Mouse (Mus musculus) limb, embryonic 15.5 days (tissue): ENCODE data around the gene Gsta3. TPM values are rescaled to one million over a fixed set of nuclear protein-coding genes. Genes with fewer than 3 reads are reported as not detected.

ENCODE experiments used
- ATAC-seq: fragments of 200-750 bp; cut with Nextera tagmentation; 2 replicates; pipeline ENCODE4 v1.8.0; 2017; ENCODE audit warnings: low read depth, moderate TSS enrichment; ENCODE audit not compliant: insufficient number of reproducible peaks, low FRiP score, low TSS enrichment
- H3K27ac ChIP-seq: fragments of 300-500 bp; sonication (generic); 2 replicates; pipeline ENCODE4 v1.5.1; 2015; ENCODE audit warnings: moderate library complexity, mild to moderate bottlenecking, inconsistent platforms
- H3K27me3 ChIP-seq: fragments of 300-500 bp; sonication (generic); 2 replicates; pipeline ENCODE4 v1.6.1; 2015; ENCODE audit warnings: inconsistent platforms
- H3K36me3 ChIP-seq: fragments of 300-500 bp; sonication (generic); 2 replicates; pipeline ENCODE4 v1.6.1; 2015; ENCODE audit warnings: inconsistent platforms
- H3K4me1 ChIP-seq: fragments of 300-500 bp; sonication (generic); 2 replicates; pipeline ENCODE4 v1.6.1; 2015; ENCODE audit warnings: inconsistent platforms
- H3K4me2 ChIP-seq: fragments of 300-500 bp; sonication (generic); 2 replicates; pipeline ENCODE4 v1.6.1; 2015; ENCODE audit warnings: mild to moderate bottlenecking, inconsistent platforms
- H3K4me3 ChIP-seq: fragments of 300-500 bp; sonication (generic); 2 replicates; pipeline ENCODE4 v1.5.1; 2015; ENCODE audit warnings: mild to moderate bottlenecking, inconsistent platforms
- H3K9ac ChIP-seq: fragments of 300-500 bp; sonication (generic); 2 replicates; pipeline ENCODE4 v1.6.1; 2015; ENCODE audit warnings: inconsistent platforms
- H3K9me3 ChIP-seq: fragments of 300-500 bp; sonication (generic); 2 replicates; pipeline ENCODE4 v1.6.1; 2016; ENCODE audit warnings: inconsistent platforms
- WGBS: fragments of 180-500 bp; shearing (Covaris S2); methylation state at CpG from one replicate; pipeline ENCODE4 v1.1.7; 2015; 5-methylcytosine and 5-hydroxymethylcytosine counted together
- polyA plus RNA-seq: library from polyadenylated mRNA; unstranded; fragments of >200 nt; fragmentation: Nextera tagmentation; extraction: Ambion mirVana; gene quantifications from 2 replicates; pipeline ENCODE4 v1.2.1, GENCODE M21; 2015

The Gsta3 gene
- polyA plus RNA-seq, 1 experiment from 2014 or later = 4.0 TPM

DNA sequence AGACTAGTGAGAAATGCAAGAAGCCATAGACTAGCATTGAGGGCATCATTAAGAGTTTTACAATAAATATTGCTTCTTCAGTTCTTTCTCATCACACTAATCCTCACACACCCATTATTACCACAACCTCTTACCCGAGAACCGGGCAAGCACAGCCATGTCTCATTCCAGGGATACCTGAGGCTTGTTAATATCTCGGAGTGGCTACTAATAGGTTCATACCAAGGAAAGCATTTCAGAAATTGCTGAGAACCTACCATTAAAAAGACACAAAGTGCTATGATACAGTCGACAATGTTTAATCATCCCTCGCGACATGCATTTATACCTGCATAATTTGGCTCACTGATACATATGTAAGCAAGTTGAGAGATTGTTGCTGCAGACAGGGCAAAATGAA is 5.0 kb upstream of the Gsta3 start:
- 63% methylated on average over 6 of the region's 6 CpGs for WGBS
- H3K4me1 ChIP-seq = no peaks in the 10 kb centered on the region
- no peak overlapping the region for H3K4me3 ChIP-seq
- no peaks in the 10 kb centered on the region for H3K9me3 ChIP-seq
- no peak overlapping the region for H3K27ac ChIP-seq
- ATAC-seq = no peak
- H3K9ac ChIP-seq = no peak overlapping the region
- H3K4me2 ChIP-seq = no peak overlapping the region
- H3K27me3 ChIP-seq = no peaks in the 10 kb centered on the region
- H3K36me3 ChIP-seq = no peaks in the 10 kb centered on the region

GRCm38 (mm10) chr1:21241096-21241495 is 707 bp downstream of the Gsta3 start:
- no peak overlapping the region for H3K9ac ChIP-seq
- no peaks in the 10 kb centered on the region for H3K9me3 ChIP-seq
- no peaks in the 10 kb centered on the region for H3K4me1 ChIP-seq
- no peak overlapping the region for H3K4me3 ChIP-seq
- no peak for ATAC-seq
- WGBS = 81% methylated on average over 1 of the region's 1 CpGs
- no peaks in the 10 kb centered on the region for H3K36me3 ChIP-seq
- no peaks in the 10 kb centered on the region for H3K27me3 ChIP-seq
- H3K4me2 ChIP-seq = no peak overlapping the region
- no peak overlapping the region for H3K27ac ChIP-seq

- no peaks in the 10 kb centered on the region for H3K36me3 ChIP-seq
- no peak overlapping the region for H3K27ac ChIP-seq
- H3K27me3 ChIP-seq = no peaks in the 10 kb centered on the region
- 66% methylated on average over 4 of the region's 4 CpGs for WGBS
- no peaks in the 10 kb centered on the region for H3K4me1 ChIP-seq
- no peak overlapping the region for H3K4me3 ChIP-seq
- H3K9me3 ChIP-seq = no peaks in the 10 kb centered on the region
- ATAC-seq = no peak
- H3K9ac ChIP-seq = no peak overlapping the region
- H3K4me2 ChIP-seq = no peak overlapping the region
These were observed 4.0 kb downstream of the Gsta3 start for GRCm38 (mm10) chr1:21244290-21244960.

DNA sequence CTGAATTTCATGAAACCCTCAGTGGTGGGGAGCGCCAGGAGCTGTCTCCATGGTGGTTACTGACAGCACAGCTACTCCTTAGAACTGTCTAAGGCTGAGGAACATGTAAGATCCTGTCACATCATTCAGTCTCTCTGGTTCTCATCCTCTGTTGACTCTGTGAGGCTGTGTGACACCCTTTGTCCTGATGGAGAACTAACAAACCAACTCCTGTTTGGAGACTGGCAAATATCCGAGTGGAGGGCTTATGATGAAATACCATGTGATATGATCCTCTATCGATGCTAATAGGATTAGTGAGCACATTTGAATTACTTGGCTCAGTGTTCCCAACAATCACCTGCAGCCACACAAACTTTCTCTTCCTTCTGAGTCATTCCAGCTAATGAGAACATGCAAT is 5.7 kb downstream of the Gsta3 start:
- no peak for ATAC-seq
- H3K4me3 ChIP-seq = no peak overlapping the region
- no peaks in the 10 kb centered on the region for H3K36me3 ChIP-seq
- H3K9ac ChIP-seq = no peak overlapping the region
- H3K4me1 ChIP-seq = no peaks in the 10 kb centered on the region
- H3K27me3 ChIP-seq = no peaks in the 10 kb centered on the region
- H3K4me2 ChIP-seq = no peak overlapping the region
- no peaks in the 10 kb centered on the region for H3K9me3 ChIP-seq
- 73% methylated on average over 3 of the region's 3 CpGs for WGBS
- H3K27ac ChIP-seq = no peak overlapping the region

GRCm38 (mm10) chr1:21247896-21248295 is 7.5 kb downstream of the Gsta3 start:
- no peak overlapping the region for H3K27ac ChIP-seq

DNA sequence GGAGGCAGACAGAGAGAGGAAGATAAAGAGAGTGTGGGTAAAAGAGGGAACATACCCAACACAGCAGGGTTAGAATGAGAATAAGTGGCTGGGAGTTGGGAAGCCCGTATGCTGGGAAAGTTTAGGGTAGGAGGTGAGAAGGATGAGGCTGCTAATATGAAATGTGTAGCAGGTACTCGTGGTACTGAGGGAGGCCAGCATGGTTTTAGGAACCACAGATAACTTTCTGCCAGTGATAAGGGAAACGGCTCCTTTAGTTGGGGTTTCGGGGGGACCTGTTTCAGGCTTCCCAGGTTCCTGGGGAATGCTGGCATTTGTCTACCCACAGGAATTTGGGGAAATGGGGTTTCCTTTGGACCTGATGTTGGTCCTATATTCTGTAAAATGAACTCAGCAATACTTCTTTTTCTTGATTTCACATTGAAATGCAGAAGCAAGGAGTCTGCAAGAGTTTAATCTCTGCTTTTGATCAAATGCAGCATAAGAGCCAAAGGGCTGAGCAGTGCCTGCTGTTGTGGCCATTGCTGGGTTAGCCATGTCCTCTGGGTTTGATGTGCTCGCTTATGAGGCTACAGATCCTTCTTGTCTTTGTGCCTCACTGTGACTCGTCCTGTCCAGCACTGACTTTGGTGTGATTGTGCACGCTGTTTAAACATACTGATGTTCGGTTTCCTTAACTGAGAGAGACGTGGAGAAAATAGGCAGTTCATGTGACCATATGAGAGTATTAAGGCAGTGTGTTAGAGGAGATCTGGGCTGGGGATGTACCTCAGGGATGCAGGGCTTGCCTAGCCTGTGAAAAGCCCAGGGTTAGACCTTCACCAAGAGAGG is 8.4 kb downstream of the Gsta3 start:
- Histone ChIP-seq H3K36me3 (no peaks in the 10 kb centered on the region), H3K9me3 (no peaks in the 10 kb centered on the region), H3K27me3 (no peaks in the 10 kb centered on the region), H3K9ac (no peak overlapping the region), H3K4me1 (no peaks in the 10 kb centered on the region), H3K4me3 (no peak overlapping the region), H3K4me2 (no peak overlapping the region), H3K27ac (no peak overlapping the region)
- 88% methylated on average over 9 of the region's 9 CpGs for WGBS
- ATAC-seq = no peak

More at GRCm38 (mm10) chr1:21247896-21248295, 7.5 kb downstream of the Gsta3 start:
- H3K4me1 ChIP-seq = no peaks in the 10 kb centered on the region
- H3K4me2 ChIP-seq = no peak overlapping the region
- H3K9me3 ChIP-seq = no peaks in the 10 kb centered on the region
- no peaks in the 10 kb centered on the region for H3K36me3 ChIP-seq
- H3K9ac ChIP-seq = no peak overlapping the region
- no peak overlapping the region for H3K4me3 ChIP-seq
- no peaks in the 10 kb centered on the region for H3K27me3 ChIP-seq
- ATAC-seq = no peak

DNA sequence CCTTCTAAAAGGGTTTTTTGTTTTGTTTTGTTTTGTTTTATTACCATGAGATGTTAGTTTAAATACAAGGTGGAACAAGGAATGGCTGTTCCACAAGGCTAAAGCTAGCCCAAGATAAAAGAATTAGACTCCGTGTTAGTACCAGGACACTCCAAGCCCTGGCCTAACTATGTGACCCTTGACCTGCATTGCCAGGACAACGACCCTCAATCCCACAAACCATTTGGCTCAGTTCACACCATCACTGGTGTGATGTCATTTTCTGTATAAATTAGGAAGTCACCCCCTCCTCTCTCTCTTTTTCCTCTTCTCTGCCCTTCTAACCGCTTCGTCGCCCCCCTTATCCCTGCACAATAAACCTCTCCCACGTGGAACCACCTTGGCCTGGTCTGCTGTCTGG is 11.3 kb downstream of the Gsta3 start:
- Histone ChIP-seq H3K27ac (no peak overlapping the region), H3K4me2 (no peak overlapping the region), H3K4me3 (no peak overlapping the region), H3K9me3 (no peaks in the 10 kb centered on the region), H3K4me1 (0 out of 2 replicates have a peak, but pooled peaks cover 5% of the 10 kb centered on the region), H3K27me3 (no peaks in the 10 kb centered on the region), H3K9ac (no peak overlapping the region), H3K36me3 (no peaks in the 10 kb centered on the region)
- WGBS = 70% methylated on average over 6 of the region's 6 CpGs
- no peak for ATAC-seq

GRCm38 (mm10) chr1:21252566-21253302 is 12.3 kb downstream of the Gsta3 start:
- 81% methylated on average over 10 of the region's 10 CpGs for WGBS
- H3K4me3 ChIP-seq = no peak overlapping the region
- no peak overlapping the region for H3K4me2 ChIP-seq
- 0 out of 2 replicates have a peak, but pooled peaks cover 6% of the 10 kb centered on the region for H3K4me1 ChIP-seq
- no peak overlapping the region for H3K9ac ChIP-seq
- no peaks in the 10 kb centered on the region for H3K27me3 ChIP-seq
- ATAC-seq = no peak
- H3K9me3 ChIP-seq = no peaks in the 10 kb centered on the region
- H3K27ac ChIP-seq = no peak overlapping the region
- no peaks in the 10 kb centered on the region for H3K36me3 ChIP-seq

DNA sequence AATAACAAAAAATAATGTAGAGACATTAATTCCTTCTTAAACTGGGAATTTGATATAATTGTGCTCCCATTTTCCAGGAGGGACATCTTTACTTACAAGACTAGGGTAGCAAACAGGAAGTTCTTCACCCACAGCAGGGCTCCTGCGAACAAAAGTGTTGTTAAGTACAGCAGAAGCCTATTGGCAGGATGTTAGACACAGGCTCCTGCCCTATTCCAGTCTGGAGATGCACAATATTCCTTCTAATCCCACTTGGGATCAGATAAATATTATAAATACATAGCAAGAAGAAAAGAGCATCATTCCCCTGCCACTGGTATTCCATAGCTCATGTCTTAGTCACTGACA is 12.9 kb downstream of the Gsta3 start:
- WGBS = 72% methylated on average over 1 of the region's 1 CpGs
- Histone ChIP-seq H3K4me2 (no peak overlapping the region), H3K27me3 (no peaks in the 10 kb centered on the region), H3K36me3 (no peaks in the 10 kb centered on the region), H3K4me1 (0 out of 2 replicates have a peak, but pooled peaks cover 6% of the 10 kb centered on the region), H3K9ac (no peak overlapping the region), H3K4me3 (no peak overlapping the region), H3K27ac (no peak overlapping the region), H3K9me3 (no peaks in the 10 kb centered on the region)
- ATAC-seq = no peak

GRCm38 (mm10) chr1:21253856-21254255 is 13.5 kb downstream of the Gsta3 start:
- Histone ChIP-seq H3K4me1 (0 out of 2 replicates have a peak, but pooled peaks cover 6% of the 10 kb centered on the region), H3K27me3 (no peaks in the 10 kb centered on the region), H3K4me3 (no peak overlapping the region), H3K9ac (no peak overlapping the region), H3K36me3 (no peaks in the 10 kb centered on the region), H3K9me3 (no peaks in the 10 kb centered on the region), H3K27ac (no peak overlapping the region), H3K4me2 (no peak overlapping the region)
- 80% methylated on average over 4 of the region's 4 CpGs for WGBS
- no peak for ATAC-seq

DNA sequence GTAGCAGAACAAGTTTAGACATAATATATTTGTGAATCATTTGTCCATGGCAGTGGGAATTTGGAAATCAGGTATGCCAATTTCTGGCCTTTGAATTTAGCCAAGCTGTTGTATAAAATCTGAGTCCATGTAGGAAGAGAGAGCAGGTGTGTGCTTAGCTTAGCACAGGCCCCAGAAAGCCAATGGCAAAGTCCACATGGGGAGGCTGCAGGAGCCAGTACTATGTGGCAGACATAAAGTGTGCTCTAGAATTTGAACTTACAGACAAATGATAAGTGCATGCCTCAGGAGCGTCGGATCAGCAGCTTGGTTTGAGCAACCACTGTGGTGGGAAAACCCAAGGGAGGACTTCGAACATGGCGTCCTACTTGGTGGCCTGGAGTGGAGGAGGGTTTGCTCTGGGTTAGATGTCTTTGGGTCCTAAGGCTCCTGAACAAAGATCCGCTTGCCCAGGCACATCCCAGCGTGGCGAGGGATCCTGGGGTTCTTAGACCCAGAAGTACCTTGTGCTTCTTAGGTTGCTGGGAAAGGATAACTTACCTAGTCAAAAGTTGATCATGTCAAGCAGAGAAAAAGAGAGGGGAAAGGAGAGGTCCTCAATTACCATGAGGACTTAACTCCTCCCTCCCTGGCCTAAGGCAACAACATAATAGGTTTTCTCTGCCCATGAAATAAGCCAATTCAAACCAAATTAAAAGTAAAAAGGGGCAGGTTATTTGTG is 15.4 kb downstream of the Gsta3 start:
- H3K4me1 ChIP-seq = 0 out of 2 replicates have a peak, but pooled peaks cover 6% of the 10 kb centered on the region
- no peaks in the 10 kb centered on the region for H3K36me3 ChIP-seq
- WGBS = 88% methylated on average over 7 of the region's 7 CpGs
- H3K27me3 ChIP-seq = no peaks in the 10 kb centered on the region
- no peak overlapping the region for H3K9ac ChIP-seq
- no peak overlapping the region for H3K27ac ChIP-seq
- H3K4me2 ChIP-seq = no peak overlapping the region
- no peak for ATAC-seq
- no peak overlapping the region for H3K4me3 ChIP-seq
- no peaks in the 10 kb centered on the region for H3K9me3 ChIP-seq
